Mouse (Mus musculus) frontal cortex, postnatal 36 days (tissue): ENCODE results near the gene Gm10799.
"Not testable (repeated sequence)": the region's sequence is repeated elsewhere in the genome, so short reads cannot be mapped to it uniquely, and the experiment has no call there.

Experiments
- DNase-seq, 2 experiments: peaks; one replicate each; pipeline ENCODE4 v3.0.0; 2022; ENCODE audit warnings: low spot score in 2 of 2

Gm10799 gene

DNA sequence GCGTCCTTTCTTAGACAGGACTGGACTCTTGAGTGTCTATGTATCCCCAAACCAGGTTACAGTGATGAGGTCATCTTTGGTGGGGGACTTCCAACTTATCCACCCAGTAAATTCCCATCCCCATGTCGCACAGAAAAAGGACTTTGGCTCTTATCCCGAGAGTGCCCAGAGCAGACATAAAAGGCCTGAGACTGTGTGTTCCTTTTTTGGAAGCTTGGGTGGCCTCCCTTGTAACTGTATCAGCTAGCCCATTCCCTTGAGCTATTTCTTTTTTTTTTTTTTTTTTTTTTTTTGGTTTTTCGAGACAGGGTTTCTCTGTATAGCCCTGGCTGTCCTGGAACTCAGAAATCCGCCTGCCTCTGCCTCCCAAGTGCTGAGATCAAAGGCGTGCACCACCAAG is 2.8 kb downstream of the Gm10799 start, which contains the start of gene Gm10912:
Gene Gm10912, plus strand, starts transcription at position 301 of the 400 bp plus-strand sequence.
- not testable (repeated sequence) for DNase-seq

DNA sequence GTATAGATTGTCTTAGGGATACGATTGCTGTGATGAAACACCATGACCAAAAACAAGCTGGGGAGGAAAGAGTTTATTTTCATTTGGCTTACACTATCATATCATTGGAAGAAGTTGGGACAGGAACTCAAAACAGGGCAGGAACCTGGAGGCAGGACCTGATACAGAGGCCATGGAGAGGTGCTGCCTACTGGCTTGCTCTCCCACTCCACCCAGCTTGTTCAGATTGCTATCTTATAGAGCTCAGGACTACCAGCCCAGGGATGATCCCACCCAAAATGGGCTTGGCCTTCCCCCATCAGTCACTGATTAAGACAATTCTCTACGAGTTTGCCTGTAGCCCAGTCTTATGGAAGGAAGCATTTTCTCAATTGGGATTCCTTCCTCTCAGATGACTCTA is 4.2 kb downstream of the Gm10799 start:
- no peak for DNase-seq

DNA sequence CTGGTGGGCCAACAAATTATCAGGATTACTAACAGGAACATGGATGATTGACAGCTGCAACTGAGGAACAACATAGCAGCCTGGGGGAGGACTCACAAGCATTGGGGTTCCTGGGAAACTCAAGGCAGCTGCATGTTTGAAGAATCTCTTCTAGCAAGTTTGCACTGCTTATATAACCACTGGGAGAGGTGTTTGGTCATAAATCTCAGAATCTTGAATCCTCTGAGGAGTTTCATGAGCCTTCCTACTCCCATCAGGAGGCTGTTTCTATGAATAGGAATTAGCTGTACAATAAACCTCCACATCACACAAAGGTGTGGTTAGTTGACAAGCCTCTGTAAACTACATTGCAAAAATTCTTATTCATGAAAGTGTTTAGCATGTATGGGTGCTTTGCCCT is 5.7 kb downstream of the Gm10799 start:
- no peak for DNase-seq

DNA sequence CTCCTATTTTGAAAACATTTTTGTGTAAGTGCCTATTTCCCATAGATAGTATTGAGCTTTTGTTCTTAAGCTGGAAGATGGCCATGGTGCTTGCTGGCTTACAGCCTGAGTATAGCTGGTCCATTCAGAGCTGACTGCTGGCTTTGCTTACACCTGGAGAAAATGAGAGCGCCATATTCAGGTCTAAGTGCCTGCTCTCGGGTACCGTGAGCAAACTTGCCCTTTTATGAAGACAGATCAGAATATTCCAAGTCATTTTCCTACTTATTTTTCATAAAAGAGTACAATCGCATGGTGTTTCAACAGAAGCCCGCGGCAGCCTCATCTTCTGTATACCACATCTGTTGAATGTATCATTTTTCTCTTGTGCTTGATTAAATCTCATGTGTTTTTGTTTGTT is 7.4 kb downstream of the Gm10799 start:
- DNase-seq, result no peak

DNA sequence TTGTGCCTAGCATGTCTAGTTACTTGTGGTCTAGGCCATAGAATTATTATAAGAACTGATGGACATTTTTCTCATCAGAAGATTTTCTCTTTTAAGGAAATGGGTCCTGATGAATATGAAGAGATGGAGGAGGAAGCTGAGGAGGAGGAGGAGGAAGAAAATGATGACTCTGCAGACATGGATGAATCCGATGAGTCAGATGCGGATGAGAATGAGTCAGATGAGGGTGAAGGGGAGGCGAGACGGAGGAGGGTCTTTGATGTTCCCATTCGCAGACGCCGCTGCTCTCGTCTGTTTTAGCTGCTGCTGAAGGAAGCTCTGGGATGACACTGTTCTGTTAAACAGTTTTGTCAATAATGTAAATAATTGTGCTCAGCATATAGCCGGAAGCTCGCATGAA is 8.6 kb downstream of the Gm10799 start:
- DNase-seq, result peak; percentile 17 to 44

DNA sequence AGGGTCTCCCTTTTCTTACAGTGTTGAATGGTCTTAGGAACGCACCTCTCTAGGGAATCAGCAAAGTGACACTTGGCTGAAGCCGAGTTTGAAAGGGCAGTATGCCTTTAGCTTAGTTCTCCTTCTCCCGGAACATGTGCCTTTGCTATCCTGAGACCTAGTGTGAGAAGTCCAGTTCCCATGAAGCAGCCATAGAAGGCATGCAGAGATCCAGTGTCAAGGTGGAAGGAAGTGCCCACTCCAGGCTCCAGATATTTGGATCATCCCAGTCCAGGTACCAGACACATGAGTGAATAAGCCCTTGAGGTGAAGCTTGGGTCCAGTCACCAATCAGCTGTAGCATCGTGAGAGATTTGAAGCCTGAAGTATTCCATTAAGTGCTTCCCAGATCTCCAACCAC is 9.4 kb downstream of the Gm10799 start:
- DNase-seq, result no peak

DNA sequence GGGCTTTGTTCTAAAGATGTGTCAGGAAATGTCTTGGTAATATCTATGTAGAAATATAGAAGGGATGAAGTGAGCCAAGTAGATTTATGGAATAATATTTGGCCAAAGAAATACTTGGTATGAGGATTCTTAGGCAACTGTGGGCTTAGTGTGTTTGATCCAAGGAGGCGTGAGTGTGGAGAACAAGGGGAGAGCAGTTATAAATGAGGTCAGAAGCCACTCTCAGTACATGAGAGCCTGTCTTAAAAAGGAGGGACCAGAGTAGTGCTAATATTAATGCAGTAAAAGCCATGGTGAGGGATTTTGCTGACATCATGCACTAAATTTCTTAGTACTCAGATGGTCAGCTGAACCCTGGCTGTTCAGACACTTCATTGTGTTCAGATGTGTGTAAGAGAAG is 10.0 kb downstream of the Gm10799 start:
- no peak for DNase-seq

DNA sequence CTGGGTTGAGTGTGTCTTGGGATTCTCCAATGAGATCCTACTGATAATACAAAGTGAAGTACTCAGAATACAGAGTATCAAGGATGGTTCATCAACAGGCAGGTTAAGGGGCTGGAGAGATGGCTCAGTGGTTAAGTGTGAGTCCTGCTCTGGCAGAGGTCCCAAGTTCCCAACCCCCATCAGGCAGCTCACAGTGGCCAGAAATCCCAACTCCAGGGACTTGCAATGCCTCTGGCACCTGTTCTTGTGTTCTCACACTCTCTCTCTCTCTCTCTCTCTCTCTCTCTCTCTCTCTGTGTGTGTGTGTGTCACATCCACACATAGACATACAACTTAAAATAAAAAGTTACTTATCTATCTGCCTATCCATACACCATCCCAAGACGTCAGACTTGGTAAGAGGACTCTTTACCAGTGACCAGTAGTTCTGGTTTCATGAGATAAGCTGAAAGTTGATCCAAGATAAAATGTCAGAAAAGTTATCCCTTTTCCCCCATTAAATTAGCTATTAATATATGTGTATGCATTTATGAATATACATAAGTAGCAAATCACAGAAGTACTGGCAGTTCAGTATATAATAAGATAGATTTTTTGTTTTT is 23.8 kb downstream of the Gm10799 start:
- no peak for DNase-seq

DNA sequence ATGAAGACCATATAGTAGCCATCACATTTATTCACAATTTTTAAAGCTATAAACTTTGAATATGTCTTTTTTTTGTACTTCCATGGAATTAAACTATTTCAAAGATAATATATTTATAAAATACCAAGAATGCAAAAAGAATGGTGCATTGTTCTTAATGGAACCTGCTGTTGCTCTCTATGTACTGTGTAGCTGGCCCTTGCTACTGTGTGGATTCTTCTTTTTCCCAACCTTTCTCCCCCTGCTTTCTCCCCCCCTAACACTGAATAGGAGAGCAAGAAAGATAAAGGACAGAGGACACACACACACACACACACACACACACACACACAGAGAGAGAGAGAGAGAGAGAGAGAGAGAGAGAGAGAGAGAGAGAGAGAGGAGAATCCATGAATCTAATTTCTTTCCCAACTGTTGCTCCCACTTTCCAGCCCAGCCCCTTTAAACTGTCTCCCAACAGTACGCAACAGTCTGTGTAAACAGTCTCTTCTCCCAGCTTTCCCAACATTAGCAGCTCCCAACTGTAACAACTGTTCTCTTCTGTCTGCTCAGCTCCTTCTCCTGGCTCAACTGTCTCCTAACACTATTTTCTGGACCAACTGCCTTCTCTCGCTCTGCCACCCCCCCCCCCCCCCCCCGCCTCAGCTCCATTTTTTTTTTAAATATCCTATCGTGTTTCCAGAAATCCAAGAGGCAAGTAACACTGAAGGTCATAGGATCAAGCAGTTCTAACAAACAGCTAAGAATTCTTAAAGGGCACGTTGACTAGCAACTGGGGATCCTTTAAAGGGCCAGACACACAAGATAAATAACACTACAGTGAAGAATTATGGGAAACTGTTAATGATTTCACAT is 24.5 kb downstream of the Gm10799 start:
- no peak for DNase-seq

DNA sequence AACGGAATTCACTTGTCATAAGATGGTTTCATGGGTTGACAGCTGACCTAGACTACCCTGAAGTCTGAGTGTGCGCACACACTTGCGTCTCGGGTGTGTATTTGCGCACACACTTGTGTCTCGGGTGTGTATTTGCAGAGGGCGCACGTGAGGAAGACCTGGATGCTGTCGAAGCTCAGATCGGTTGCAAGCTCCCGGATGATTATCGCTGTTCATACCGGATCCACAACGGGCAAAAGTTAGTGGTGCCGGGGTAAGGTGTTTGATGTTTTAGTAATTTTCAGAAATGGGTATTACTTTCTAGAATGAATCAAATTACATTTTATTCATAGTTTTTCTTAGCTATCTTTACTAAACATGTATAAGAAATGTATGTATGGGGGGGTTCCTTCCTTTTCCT is 25.6 kb downstream of the Gm10799 start:
- no peak for DNase-seq

DNA sequence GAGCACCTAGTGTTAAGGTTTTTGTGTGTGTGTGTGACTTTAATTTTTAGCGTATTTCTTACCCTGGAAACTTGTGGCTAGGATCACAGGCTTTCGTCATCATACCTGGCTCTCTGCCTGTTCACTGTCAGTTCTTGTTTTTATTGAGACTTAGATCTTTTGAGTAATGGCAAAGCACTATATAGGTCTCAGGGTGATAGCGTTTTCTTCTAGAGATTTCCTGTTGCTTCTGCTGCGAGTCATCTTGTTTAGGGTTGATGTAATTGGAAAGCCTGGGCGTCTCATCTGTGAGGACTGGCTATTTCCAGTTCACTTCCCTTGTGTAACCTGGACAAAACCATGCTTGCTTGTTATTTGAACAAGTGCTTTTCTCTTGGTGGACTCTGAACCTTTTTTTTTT is 26.7 kb downstream of the Gm10799 start:
- DNase-seq, result no peak

DNA sequence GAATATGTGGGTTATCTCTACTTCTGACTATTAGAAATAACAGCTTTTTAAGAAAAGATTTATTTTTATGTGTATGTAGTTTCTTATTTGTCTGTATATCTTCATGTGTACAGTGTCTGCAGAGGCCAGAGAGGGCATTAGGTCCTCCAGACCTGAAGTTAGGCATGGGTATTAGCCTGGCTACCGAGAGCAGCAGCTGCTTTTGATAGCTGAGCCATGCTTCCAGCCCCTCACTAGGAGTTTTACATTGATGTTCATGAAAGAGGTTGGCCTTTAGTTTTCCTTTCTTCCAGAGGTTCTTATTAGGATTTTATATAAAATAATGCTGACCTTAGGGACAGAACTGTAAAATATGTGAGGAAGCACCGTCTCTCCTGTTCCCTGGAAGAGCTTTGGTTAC is 30.1 kb downstream of the Gm10799 start:
- no peak for DNase-seq

DNA sequence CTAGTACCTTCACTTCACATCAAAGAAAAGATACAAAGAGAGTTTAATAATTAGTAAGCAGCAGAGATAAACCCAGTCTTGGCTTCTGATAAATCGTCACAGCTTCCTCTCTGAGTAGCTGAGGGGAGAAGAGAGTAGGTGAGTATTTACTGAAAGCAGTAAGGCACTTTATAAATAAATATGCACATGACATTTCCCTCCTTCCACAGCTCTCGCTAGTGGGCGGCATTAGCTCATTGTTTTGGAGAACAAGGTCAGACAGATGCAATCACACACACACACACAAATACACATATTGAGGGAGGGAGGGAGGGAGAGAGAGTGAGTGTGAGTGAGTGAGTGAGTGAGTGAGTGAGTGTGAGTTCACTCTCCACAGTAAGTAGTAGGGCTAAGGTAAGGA is 32.0 kb downstream of the Gm10799 start:
- DNase-seq, result no peak

DNA sequence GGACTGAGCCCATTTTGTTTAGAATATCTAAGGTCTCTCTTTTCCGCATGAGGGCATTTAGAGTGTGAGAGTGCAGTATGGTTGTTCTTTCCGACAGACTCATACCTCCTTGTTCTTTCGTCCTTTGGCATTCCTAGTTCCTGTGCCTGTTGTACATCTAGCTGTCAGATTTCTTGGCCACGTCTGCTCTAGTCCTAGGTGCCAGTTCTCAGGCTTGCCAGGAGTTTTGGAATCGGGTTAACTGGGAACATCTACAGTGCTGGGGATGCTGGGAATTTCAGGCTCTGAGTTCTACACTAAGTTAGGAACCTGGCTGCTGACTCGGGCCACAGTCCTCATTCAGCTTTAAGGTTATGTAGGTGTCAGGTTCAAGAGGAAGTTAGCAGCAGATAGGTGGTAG is 32.8 kb downstream of the Gm10799 start:
- no peak for DNase-seq

DNA sequence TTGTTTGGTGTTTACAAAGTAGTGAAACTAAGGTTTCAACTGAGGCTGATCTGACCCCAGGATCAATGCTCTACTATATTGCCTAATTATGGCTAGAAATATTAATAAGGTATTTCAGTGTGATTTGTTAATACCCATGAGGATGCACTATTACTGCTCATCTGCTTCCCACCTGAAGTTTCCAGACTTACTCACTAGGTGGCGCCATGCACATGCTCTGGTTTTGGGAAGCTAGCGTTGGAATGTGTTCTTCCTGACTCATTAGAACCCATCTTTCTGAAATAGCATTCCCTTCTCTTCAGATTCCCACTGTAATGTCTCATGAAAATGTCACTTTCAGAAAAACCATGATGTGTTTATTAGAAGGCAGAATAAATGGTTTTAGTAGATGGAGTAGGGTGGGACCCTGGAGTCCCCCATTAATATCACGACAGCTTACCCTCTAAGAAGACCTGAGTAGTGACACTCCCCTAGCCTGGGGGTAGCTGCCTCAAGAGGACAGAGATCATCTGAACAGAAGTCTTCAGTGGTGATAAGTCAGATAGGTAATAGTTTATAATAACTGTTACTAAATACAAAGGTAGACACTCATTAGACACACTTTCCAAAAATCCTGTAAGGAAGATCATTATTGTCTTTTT is 33.4 kb downstream of the Gm10799 start:
- DNase-seq, result peak; percentile 57 to 79

DNA sequence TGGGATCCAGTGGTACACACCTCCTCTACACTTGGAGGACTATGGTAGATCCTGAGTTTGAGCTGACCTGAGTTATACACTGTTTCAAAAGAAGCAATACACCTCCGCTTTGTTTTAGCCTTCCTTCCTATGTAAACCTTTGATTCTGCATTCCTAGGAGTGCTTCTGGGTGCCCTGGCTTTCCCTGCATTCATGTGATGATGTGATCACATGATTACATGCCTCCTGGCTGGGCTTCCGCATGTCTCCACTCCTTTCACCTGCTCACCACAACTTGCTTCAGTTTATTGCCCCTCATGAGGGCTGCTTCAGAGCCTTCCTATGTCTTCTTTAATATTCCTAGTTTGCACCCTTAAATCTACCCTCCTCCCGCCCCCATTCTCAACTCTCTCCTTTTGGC is 36.3 kb downstream of the Gm10799 start:
- no peak for DNase-seq

DNA sequence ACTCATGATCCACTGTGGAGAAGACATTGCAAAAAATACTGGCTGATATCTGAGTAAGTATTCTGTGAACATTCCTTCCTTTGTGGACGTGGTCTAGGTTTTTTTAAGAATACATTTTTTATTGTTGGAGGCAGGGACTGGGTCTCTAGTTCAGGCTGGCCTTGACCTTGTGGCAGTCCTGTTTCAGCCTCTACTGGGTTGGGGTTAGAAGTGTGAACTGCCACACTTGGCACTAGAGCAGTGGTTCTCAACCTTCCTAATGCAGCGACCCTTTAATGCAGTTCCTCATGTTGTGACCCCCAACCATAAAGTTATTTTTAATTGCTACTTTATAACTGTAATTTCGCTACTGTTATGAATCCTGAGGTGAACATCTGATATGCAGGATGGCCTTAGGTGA is 38.0 kb downstream of the Gm10799 start:
- DNase-seq, result no peak

DNA sequence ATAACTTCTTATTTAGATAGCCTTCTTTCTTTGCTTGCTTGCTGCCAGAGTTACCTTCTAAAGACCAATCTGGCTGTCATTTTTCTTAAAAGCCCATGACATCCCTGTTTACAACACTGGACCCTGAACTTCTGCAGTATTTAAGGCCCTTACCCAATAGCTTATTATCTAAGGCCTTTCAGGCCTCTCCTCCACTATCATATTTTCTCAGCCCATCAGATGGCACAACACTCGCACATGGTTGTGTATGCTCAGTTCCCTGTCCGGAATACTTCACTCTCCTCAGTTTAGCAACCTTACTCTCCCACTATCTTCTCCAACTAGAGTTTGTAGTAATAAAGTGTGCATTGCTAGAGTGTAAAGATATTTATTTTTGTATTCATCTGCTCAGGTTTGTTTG is 39.3 kb downstream of the Gm10799 start:
- DNase-seq, result no peak

DNA sequence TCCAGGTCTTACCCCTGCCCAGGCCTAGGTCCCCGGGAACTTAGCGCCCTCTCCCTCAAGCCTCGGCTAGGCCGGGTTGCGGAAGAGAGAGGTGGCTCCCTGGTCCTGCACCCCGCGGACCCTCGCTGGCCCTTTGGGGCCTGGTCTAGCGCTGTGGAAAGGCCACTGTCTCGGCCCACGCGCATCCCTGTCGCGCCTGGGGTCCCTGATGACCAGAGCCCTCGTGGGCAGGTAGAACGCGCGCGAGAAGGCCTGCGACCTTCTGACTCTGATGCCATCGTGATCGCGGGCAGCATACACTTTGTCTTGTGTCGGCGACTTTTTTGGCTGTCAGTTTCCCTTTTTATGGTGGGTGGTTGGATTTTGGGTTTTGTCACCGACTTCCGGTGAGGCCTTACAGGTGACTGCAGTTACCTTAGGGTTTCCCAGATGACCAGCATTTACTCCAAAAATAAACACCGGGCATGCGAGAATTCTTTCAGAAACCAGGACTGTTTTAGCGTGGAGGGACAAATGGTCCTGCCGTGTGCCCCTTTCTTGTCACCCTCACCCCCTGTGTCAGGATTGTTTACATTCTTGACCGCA is 40.1 kb downstream of the Gm10799 start, which contains the start of gene 4931422A03Rik:
Gene 4931422A03Rik, minus strand, starts transcription at position 223 of the 585 bp plus-strand sequence.
- peak in 1 of 2 experiments; percentile 24 for DNase-seq

DNA sequence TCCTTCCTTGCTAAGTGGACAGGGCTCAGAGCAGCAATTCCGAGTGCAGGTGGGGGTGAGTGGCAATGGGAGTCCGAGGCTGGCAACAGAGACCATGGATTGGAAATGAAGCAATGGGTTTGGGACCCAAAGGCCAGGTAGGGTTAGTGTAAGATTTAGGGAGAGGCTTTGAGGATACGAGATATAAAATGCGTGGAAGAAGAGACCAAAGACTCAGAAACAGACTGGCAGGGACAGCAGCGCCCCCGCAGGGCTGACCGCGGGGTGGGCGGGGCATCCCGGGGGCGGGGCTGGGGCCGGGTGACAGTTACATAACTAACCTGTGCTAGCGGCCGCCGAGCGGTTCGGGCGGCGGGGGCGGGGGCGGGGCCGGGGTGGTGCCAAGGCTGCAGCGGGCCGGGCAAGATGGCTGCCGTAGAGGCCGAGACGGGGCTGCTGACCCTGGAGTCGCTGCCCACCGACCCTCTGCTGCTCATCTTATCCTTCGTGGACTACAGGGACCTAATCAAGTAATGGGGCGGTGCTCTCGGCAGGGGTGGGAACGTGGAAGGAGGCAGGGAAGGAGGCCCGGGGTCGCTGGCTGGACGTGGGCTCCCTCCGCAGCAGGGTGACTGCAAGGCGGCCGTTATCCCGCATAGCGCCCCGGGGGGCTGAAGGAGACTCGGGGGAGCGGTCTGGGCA is 40.8 kb downstream of the Gm10799 start, which contains the start of gene Fbxo3:
Gene Fbxo3, plus strand, starts transcription at position 264 of the 681 bp plus-strand sequence.
- peak; percentile 78 to 83 for DNase-seq

DNA sequence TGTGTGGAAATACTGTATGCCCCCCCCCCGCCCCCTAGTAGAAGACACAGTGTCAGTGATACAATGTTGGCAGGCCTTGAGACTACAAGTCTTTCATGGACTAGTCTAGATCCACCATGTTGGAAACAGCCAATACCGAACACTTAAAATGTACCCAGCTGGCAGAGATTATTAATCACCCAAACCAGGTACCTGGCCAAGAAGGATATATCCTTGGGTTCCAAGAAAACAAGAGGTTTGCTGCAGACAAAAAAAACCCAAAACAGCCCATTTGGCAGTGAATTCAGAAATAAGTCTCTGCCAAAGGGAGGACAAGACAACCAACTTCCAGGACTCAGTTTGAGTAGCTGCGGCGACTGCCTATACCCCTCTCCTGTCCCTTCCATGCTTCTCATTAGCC is 43.7 kb downstream of the Gm10799 start:
- DNase-seq, result no peak

DNA sequence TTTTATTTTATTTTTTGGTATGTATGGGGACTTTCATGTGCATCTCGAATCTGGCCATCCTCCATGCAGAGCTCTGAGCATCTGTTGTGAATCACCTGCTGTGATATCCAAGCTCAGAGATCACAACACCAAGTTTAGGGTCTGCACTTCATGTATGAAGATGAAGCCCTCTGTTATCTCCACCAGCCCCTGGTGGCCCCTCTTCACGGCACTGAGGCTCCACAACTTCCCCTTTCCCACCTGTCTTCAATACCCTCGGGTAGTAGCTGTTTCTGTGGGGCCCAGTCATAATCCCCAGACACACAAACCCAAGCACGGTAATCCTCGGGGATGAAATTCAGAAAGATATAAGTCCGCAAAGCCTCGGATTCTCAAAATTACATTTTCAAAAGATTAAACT is 45.3 kb downstream of the Gm10799 start:
- DNase-seq, result no peak
